Mouse (Mus musculus) MEL (cell line): ENCODE results near the gene Slc5a4b. TPM values are rescaled to one million over a fixed set of nuclear protein-coding genes. Genes with fewer than 3 reads are reported as not detected.

ENCODE experiments used
- DNase-seq: peaks from one replicate; pipeline ENCODE4 v3.0.0; 2011; ENCODE audit warnings: low read depth, low spot score
- H3K27ac ChIP-seq: 2 replicates; pipeline ENCODE4 v1.5.1; 2012; ENCODE audit warnings: low read depth, mild to moderate bottlenecking, control low read depth, low read length, moderate library complexity; ENCODE audit not compliant: control insufficient read depth
- H3K27me3 ChIP-seq, 2 experiments: fragments of 150-350 bp in 1 of 2; sonication (generic) in 1 of 2; 2 replicates each; pipeline ENCODE4 v1.6.1; 2012; ENCODE audit warnings: low read length in 2 of 2, mild to moderate bottlenecking in 2 of 2, improper control_type of control experiment in 1 of 2, moderate library complexity in 1 of 2; ENCODE audit not compliant: insufficient read depth in 2 of 2, control insufficient read depth in 1 of 2
- H3K36me3 ChIP-seq, 2 experiments: 2 replicates each; pipeline ENCODE4 v1.6.1; 2012 to 2014; ENCODE audit warnings: low read length in 2 of 2, improper control_type of control experiment in 1 of 2, inconsistent platforms in 1 of 2, mild to moderate bottlenecking in 1 of 2; ENCODE audit not compliant: insufficient read depth in 2 of 2, control insufficient read depth in 1 of 2
- H3K4me1 ChIP-seq, 2 experiments: fragments of 150-350 bp in 1 of 2; sonication (generic) in 1 of 2; 2 replicates each; pipeline ENCODE4 v1.6.1; 2012; ENCODE audit warnings: low read length in 2 of 2, improper control_type of control experiment in 1 of 2, mild to moderate bottlenecking in 1 of 2; ENCODE audit not compliant: insufficient read depth in 2 of 2, control insufficient read depth in 1 of 2
- H3K4me3 ChIP-seq, 2 experiments: fragments of 150-350 bp in 1 of 2; sonication (generic) in 1 of 2; 2 replicates each; pipeline ENCODE4 v1.5.1; 2012; ENCODE audit warnings: low read depth in 2 of 2, low read length in 2 of 2, mild to moderate bottlenecking in 2 of 2, moderate library complexity in 2 of 2, control low read depth in 1 of 2, improper control_type of control experiment in 1 of 2; ENCODE audit not compliant: control insufficient read depth in 1 of 2, insufficient read depth in 1 of 2
- H3K79me2 ChIP-seq: 2 replicates; pipeline ENCODE4 v1.6.1; 2012; ENCODE audit warnings: mild to moderate bottlenecking, low read length, moderate library complexity; ENCODE audit not compliant: control insufficient read depth, poor library complexity, insufficient read depth
- H3K9ac ChIP-seq: 2 replicates; pipeline ENCODE4 v1.6.1; 2012; ENCODE audit warnings: low read depth, mild to moderate bottlenecking, control low read depth, low read length, moderate library complexity; ENCODE audit not compliant: control insufficient read depth, poor library complexity, severe bottlenecking
- H3K9me3 ChIP-seq: fragments of 150-350 bp; sonication (generic); replicated peaks from 2 replicates; pipeline ENCODE4 v1.6.1; 2012; ENCODE audit warnings: mild to moderate bottlenecking, low read length, improper control_type of control experiment, moderate library complexity; ENCODE audit not compliant: insufficient read depth
- BHLHE40 ChIP-seq: IDR thresholded peaks from 2 replicates; pipeline ENCODE4 v1.6.1; 2012; ENCODE audit warnings: low read depth, mild to moderate bottlenecking, inconsistent platforms, low read length, improper control_type of control experiment, borderline replicate concordance
- CHD1 ChIP-seq: IDR thresholded peaks from 2 replicates; pipeline ENCODE4 v1.6.1; 2012; ENCODE audit warnings: low read depth, mild to moderate bottlenecking, inconsistent platforms, low read length, improper control_type of control experiment
- CHD2 ChIP-seq: IDR thresholded peaks from 2 replicates; pipeline ENCODE4 v1.6.1; 2011; ENCODE audit warnings: low read length, improper control_type of control experiment
- CTCF ChIP-seq, 3 experiments: IDR thresholded peaks in 2 of 3; conservative IDR thresholded peaks in 1 of 3; 2 replicates each; pipeline ENCODE4 v1.5.1; 2011 to 2012; ENCODE audit warnings: low read length in 3 of 3, low read depth in 2 of 3, mild to moderate bottlenecking in 2 of 3, improper control_type of control experiment in 1 of 3, inconsistent platforms in 1 of 3, mixed read lengths in 1 of 3, moderate library complexity in 1 of 3; ENCODE audit not compliant: control insufficient read depth in 1 of 3, insufficient read depth in 1 of 3, poor library complexity in 1 of 3, severe bottlenecking in 1 of 3
- E2F4 ChIP-seq: IDR thresholded peaks from 2 replicates; pipeline ENCODE4 v1.6.1; 2011; ENCODE audit warnings: low read depth, low read length, improper control_type of control experiment, borderline replicate concordance
- EP300 ChIP-seq, 2 experiments: IDR thresholded peaks; 2 replicates each; pipeline ENCODE4 v1.6.1; 2011; ENCODE audit warnings: improper control_type of control experiment in 2 of 2, low read length in 2 of 2, low read depth in 1 of 2, mild to moderate bottlenecking in 1 of 2
- ETS1 ChIP-seq: IDR thresholded peaks from 2 replicates; pipeline ENCODE4 v1.6.1; 2012; ENCODE audit warnings: low read depth, mild to moderate bottlenecking, inconsistent platforms, low read length, improper control_type of control experiment, moderate library complexity
- GABPA ChIP-seq: IDR thresholded peaks from 2 replicates; pipeline ENCODE4 v1.6.1; 2012; ENCODE audit warnings: low read depth, mild to moderate bottlenecking, inconsistent platforms, low read length, improper control_type of control experiment, moderate library complexity
- GATA1 ChIP-seq: IDR thresholded peaks from 2 replicates; pipeline ENCODE4 v1.6.1; 2011; ENCODE audit warnings: low read depth, low read length, improper control_type of control experiment
- HCFC1 ChIP-seq: IDR thresholded peaks from 2 replicates; pipeline ENCODE4 v1.6.1; 2012; ENCODE audit warnings: low read depth, mild to moderate bottlenecking, inconsistent platforms, low read length, improper control_type of control experiment, moderate library complexity
- KAT2A ChIP-seq: conservative IDR thresholded peaks from 2 replicates; pipeline ENCODE4 v1.6.1; 2012; ENCODE audit warnings: low read depth, low read length, improper control_type of control experiment, inconsistent platforms
- MAFK ChIP-seq: IDR thresholded peaks from 2 replicates; pipeline ENCODE4 v1.6.1; 2011; ENCODE audit warnings: low read depth, mild to moderate bottlenecking, low read length, improper control_type of control experiment, borderline replicate concordance
- MAX ChIP-seq: IDR thresholded peaks from 2 replicates; pipeline ENCODE4 v1.6.1; 2011; ENCODE audit warnings: low read length, improper control_type of control experiment
- MAZ ChIP-seq: IDR thresholded peaks from 2 replicates; pipeline ENCODE4 v1.6.1; 2012; ENCODE audit warnings: low read depth, mild to moderate bottlenecking, inconsistent platforms, low read length, improper control_type of control experiment
- MXI1 ChIP-seq: IDR thresholded peaks from 2 replicates; pipeline ENCODE4 v1.6.1; 2011; ENCODE audit warnings: mild to moderate bottlenecking, low read depth, low read length, improper control_type of control experiment
- MYB ChIP-seq: IDR thresholded peaks from 2 replicates; pipeline ENCODE4 v1.6.1; 2011; ENCODE audit warnings: mild to moderate bottlenecking, low read depth, low read length, improper control_type of control experiment
- POLR2A ChIP-seq, 2 experiments: IDR thresholded peaks; 2 replicates each; pipeline ENCODE4 v1.6.1; 2011 to 2012; ENCODE audit warnings: low read length in 2 of 2, mild to moderate bottlenecking in 2 of 2, control low read depth in 1 of 2, improper control_type of control experiment in 1 of 2, low read depth in 1 of 2, moderate library complexity in 1 of 2; ENCODE audit not compliant: control insufficient read depth in 1 of 2, insufficient read depth in 1 of 2, poor library complexity in 1 of 2
- POLR2AphosphoS5 ChIP-seq: IDR thresholded peaks from 2 replicates; pipeline ENCODE4 v1.6.1; 2012; ENCODE audit warnings: low read depth, borderline replicate concordance, mild to moderate bottlenecking, inconsistent platforms, low read length, moderate library complexity, mixed read lengths
- RAD21 ChIP-seq: IDR thresholded peaks from 2 replicates; pipeline ENCODE4 v1.6.1; 2011; ENCODE audit warnings: mild to moderate bottlenecking, low read depth, low read length, improper control_type of control experiment
- RCOR1 ChIP-seq: IDR thresholded peaks from 2 replicates; pipeline ENCODE4 v1.6.1; 2012; ENCODE audit warnings: low read depth, mild to moderate bottlenecking, inconsistent platforms, low read length, improper control_type of control experiment
- SIN3A ChIP-seq: IDR thresholded peaks from 2 replicates; pipeline ENCODE4 v1.6.1; 2012; ENCODE audit warnings: low read length, improper control_type of control experiment, inconsistent platforms
- TBP ChIP-seq: IDR thresholded peaks from 2 replicates; pipeline ENCODE4 v1.8.0; 2011; ENCODE audit warnings: low read depth, low read length, improper control_type of control experiment
- UBTF ChIP-seq: IDR thresholded peaks from 2 replicates; pipeline ENCODE4 v1.6.1; 2012; ENCODE audit warnings: low read depth, mild to moderate bottlenecking, inconsistent platforms, low read length, improper control_type of control experiment, moderate library complexity, borderline replicate concordance; ENCODE audit not compliant: insufficient read depth
- USF2 ChIP-seq, 2 experiments: IDR thresholded peaks; 2 replicates each; pipeline ENCODE4 v1.6.1; 2011 to 2012; ENCODE audit warnings: improper control_type of control experiment in 2 of 2, low read length in 2 of 2, borderline replicate concordance in 1 of 2, inconsistent platforms in 1 of 2, low read depth in 1 of 2, mild to moderate bottlenecking in 1 of 2; ENCODE audit not compliant: insufficient read depth in 1 of 2
- ZC3H11A ChIP-seq: IDR thresholded peaks from 2 replicates; pipeline ENCODE4 v1.6.1; 2012; ENCODE audit warnings: low read depth, mild to moderate bottlenecking, inconsistent platforms, low read length, improper control_type of control experiment
- ZKSCAN1 ChIP-seq: IDR thresholded peaks from 2 replicates; pipeline ENCODE4 v1.6.1; 2012; ENCODE audit warnings: low read depth, mild to moderate bottlenecking, inconsistent platforms, low read length, improper control_type of control experiment, moderate library complexity
- ZMIZ1 ChIP-seq: IDR thresholded peaks from 2 replicates; pipeline ENCODE4 v1.6.1; 2012; ENCODE audit warnings: low read depth, mild to moderate bottlenecking, inconsistent platforms, low read length, improper control_type of control experiment, moderate library complexity
- ZNF384 ChIP-seq: IDR thresholded peaks from 2 replicates; pipeline ENCODE4 v1.6.1; 2012; ENCODE audit warnings: low read depth, mild to moderate bottlenecking, inconsistent platforms, low read length, improper control_type of control experiment
- polyA plus RNA-seq, 2 experiments: library from polyadenylated mRNA; stranded (reverse) in 1 of 2; unstranded in 1 of 2; fragments of >175 nt in 1 of 2; fragments of >200 nt in 1 of 2; gene quantifications; 2 replicates each; pipeline versions ENCODE4 v1.2.1 to v1.2.4; 2012; ENCODE audit warnings: low replicate concordance in 2 of 2, low read depth in 1 of 2; ENCODE audit not compliant: insufficient read length in 2 of 2, insufficient read depth in 1 of 2, missing spikeins in 1 of 2
- total RNA-seq: library from RNA; depleted of rRNA; stranded (reverse); fragments of 300-350 nt; gene quantifications from 2 replicates; pipeline ENCODE4 v1.2.3, GENCODE M21; 2012

Gene Slc5a4b
- total and polyA plus RNA-seq, 3 experiments: 0.03 TPM; not detected in 2

GRCm38 (mm10) chr10:76028016-76028366, 82.8 kb downstream of the Slc5a4b start:
- no peak overlapping the region for H3K9ac ChIP-seq
- no peak overlapping the region for H3K4me3 ChIP-seq
- H3K27ac ChIP-seq: no peak overlapping the region
- H3K79me2 ChIP-seq: peaks cover 6% of the 10 kb centered on the region
- no peaks in the 10 kb centered on the region for H3K36me3 ChIP-seq
- DNase-seq: no peak
- no peaks in the 10 kb centered on the region for H3K27me3 ChIP-seq
- TF ChIP-seq HCFC1: no peak
- TF ChIP-seq ZKSCAN1: no peak
- no peak for TF ChIP-seq ETS1
- TF ChIP-seq GATA1: no peak
- no peak for TF ChIP-seq BHLHE40
- no peak for TF ChIP-seq CHD1
- no peak for TF ChIP-seq MAX
- no peak for TF ChIP-seq POLR2AphosphoS5
- TF ChIP-seq MAFK: no peak
- TF ChIP-seq E2F4: no peak
- no peak for TF ChIP-seq RCOR1
- no peak for TF ChIP-seq ZNF384
- no peak for TF ChIP-seq POLR2A (IDR thresholded peaks at IDR 0.05; ENCODE audit: control insufficient read depth in 1 of 2, insufficient read depth in 1 of 2, low read depth in 1 of 2, low read length in 2 of 2, poor library complexity in 1 of 2)
- TF ChIP-seq EP300 (IDR thresholded peaks at IDR 0.05; ENCODE audit: low read depth in 1 of 2, low read length in 2 of 2): no peak
- no peak for TF ChIP-seq MYB
- TF ChIP-seq CHD2: no peak
- TF ChIP-seq UBTF: no peak
- TF ChIP-seq RAD21: no peak
- TF ChIP-seq ZMIZ1: no peak
- no peak for TF ChIP-seq ZC3H11A
- H3K4me1 ChIP-seq: peaks cover 0 to 2% of the 10 kb centered on the region in 2 experiments; a peak in 2 of 4 replicates
- H3K9me3 ChIP-seq: no peaks in the 10 kb centered on the region

- Histone ChIP-seq H3K27me3 (no peaks in the 10 kb centered on the region), H3K9ac (no peak overlapping the region), H3K9me3 (no peaks in the 10 kb centered on the region), H3K36me3 (no peaks in the 10 kb centered on the region), H3K4me1 (peaks cover 0 to 2% of the 10 kb centered on the region in 2 experiments; a peak in 2 of 4 replicates), H3K79me2 (no peaks in the 10 kb centered on the region; the same call in 1 of the 2 replicates), H3K27ac (no peak overlapping the region), H3K4me3 (no peak overlapping the region)
- no peak for TF ChIP-seq MAX
- no peak for TF ChIP-seq USF2 (IDR thresholded peaks at IDR 0.05; ENCODE audit: borderline replicate concordance in 1 of 2, insufficient read depth in 1 of 2, low read depth in 1 of 2, low read length in 2 of 2)
- no peak for TF ChIP-seq CHD2
- TF ChIP-seq CTCF (IDR thresholded peaks at IDR 0.05 in 2 of 3, conservative IDR thresholded peaks at IDR 0.05 in 1 of 3; ENCODE audit: control insufficient read depth in 1 of 3, insufficient read depth in 1 of 3, low read depth in 2 of 3, low read length in 3 of 3, poor library complexity in 1 of 3, severe bottlenecking in 1 of 3): no peak
- no peak for TF ChIP-seq POLR2A (IDR thresholded peaks at IDR 0.05; ENCODE audit: control insufficient read depth in 1 of 2, insufficient read depth in 1 of 2, low read depth in 1 of 2, low read length in 2 of 2, poor library complexity in 1 of 2)
- no peak for TF ChIP-seq TBP
- no peak for TF ChIP-seq ETS1
- no peak for TF ChIP-seq KAT2A
- TF ChIP-seq CHD1: no peak
- TF ChIP-seq E2F4: no peak
- TF ChIP-seq SIN3A: no peak
- TF ChIP-seq GABPA: no peak
- TF ChIP-seq MXI1: no peak
- TF ChIP-seq POLR2AphosphoS5: no peak
- no peak for TF ChIP-seq MAZ
- TF ChIP-seq RAD21: no peak
- no peak for TF ChIP-seq GATA1
- TF ChIP-seq HCFC1: no peak
- DNase-seq: no peak
These were observed 83.4 kb downstream of the Slc5a4b start for GRCm38 (mm10) chr10:76027127-76028015.
